Mouse (Mus musculus): Measurements from ENCODE around the gene Vps4a. TPM values are rescaled to one million over a fixed set of nuclear protein-coding genes. Genes with fewer than 3 reads are reported as not detected.

Gene Vps4a
- polyA plus RNA-seq, 1 experiment from 2014 or later: 48.5 TPM

- H3K27me3 ChIP-seq (ENCODE audit: control insufficient read depth, insufficient read depth, low read length): no peaks in the 10 kb centered on the region
- WGBS (ENCODE audit: insufficient replicate concordance): under 1% methylated on average over 33 of the region's 33 CpGs
- peak; percentile 33; the same call in 1 of the 2 replicates for ATAC-seq (replicated peaks; ENCODE audit: insufficient number of reproducible peaks, low FRiP score, low TSS enrichment)
- peak overlapping the region; percentile 75 for H3K4me3 ChIP-seq (ENCODE audit: low read depth, low read length)
- H3K4me2 ChIP-seq: peak overlapping the region; percentile 95
- 0 out of 2 replicates have a peak overlapping the region, but pooled peaks have one; percentile 41 for H3K27ac ChIP-seq (ENCODE audit: low read depth, low read length)
- H3K36me3 ChIP-seq (ENCODE audit: control insufficient read depth, insufficient read depth, low read length): peaks cover 14% of the 10 kb centered on the region
- peak overlapping the region; percentile 82 for H3K9ac ChIP-seq (ENCODE audit: low read depth, low read length)
- H3K9me3 ChIP-seq (replicated peaks; ENCODE audit: control insufficient read depth, low read length): no peaks in the 10 kb centered on the region
- H3K4me1 ChIP-seq (ENCODE audit: control insufficient read depth, insufficient read depth, low read length): peaks cover 12% of the 10 kb centered on the region
Observed at GRCm38 (mm10) chr8:107056973-107057369, 25.9 kb downstream of the Vps4a start.

- Histone ChIP-seq H3K36me3 (ENCODE audit: control insufficient read depth, insufficient read depth, low read length) (peaks cover 6% of the 10 kb centered on the region; the same call in 1 of the 2 replicates), H3K4me3 (ENCODE audit: low read depth, low read length) (no peak overlapping the region), H3K27ac (ENCODE audit: low read depth, low read length) (no peak overlapping the region), H3K4me1 (ENCODE audit: control insufficient read depth, insufficient read depth, low read length) (peaks cover 2% of the 10 kb centered on the region; the same call in 1 of the 2 replicates), H3K9me3 (replicated peaks; ENCODE audit: control insufficient read depth, low read length) (no peaks in the 10 kb centered on the region), H3K27me3 (ENCODE audit: control insufficient read depth, insufficient read depth, low read length) (no peaks in the 10 kb centered on the region), H3K9ac (ENCODE audit: low read depth, low read length) (no peak overlapping the region), H3K4me2 (no peak overlapping the region)
- 77% methylated on average over 1 of the region's 1 CpGs for WGBS (ENCODE audit: insufficient replicate concordance)
- ATAC-seq (replicated peaks; ENCODE audit: insufficient number of reproducible peaks, low FRiP score, low TSS enrichment): no peak
Observed at GRCm38 (mm10) chr8:107062613-107063012, 31.6 kb downstream of the Vps4a start.

GRCm38 (mm10) chr8:107065511-107066496 lies 34.8 kb downstream of the Vps4a start, which contains the start of gene Tmed6:
Tmed6 (minus strand) TSS chr8:107065644.
- 54% methylated on average over 17 of the region's 17 CpGs for WGBS (ENCODE audit: insufficient replicate concordance)
- no peaks in the 10 kb centered on the region for H3K4me1 ChIP-seq (ENCODE audit: control insufficient read depth, insufficient read depth, low read length)
- 0 out of 2 replicates have a peak, but pooled peaks have one; percentile 22 for ATAC-seq (replicated peaks; ENCODE audit: insufficient number of reproducible peaks, low FRiP score, low TSS enrichment)

GRCm38 (mm10) chr8:107073706-107074105 lies 42.7 kb downstream of the Vps4a start:
- 86% methylated on average over 4 of the region's 4 CpGs for WGBS (ENCODE audit: insufficient replicate concordance)
- Histone ChIP-seq H3K4me1 (ENCODE audit: control insufficient read depth, insufficient read depth, low read length) (0 out of 2 replicates have a peak, but pooled peaks cover 4% of the 10 kb centered on the region), H3K9ac (ENCODE audit: low read depth, low read length) (no peak overlapping the region), H3K9me3 (replicated peaks; ENCODE audit: control insufficient read depth, low read length) (no peaks in the 10 kb centered on the region), H3K27ac (ENCODE audit: low read depth, low read length) (no peak overlapping the region), H3K36me3 (ENCODE audit: control insufficient read depth, insufficient read depth, low read length) (peaks cover 30% of the 10 kb centered on the region), H3K4me2 (no peak overlapping the region), H3K4me3 (ENCODE audit: low read depth, low read length) (no peak overlapping the region), H3K27me3 (ENCODE audit: control insufficient read depth, insufficient read depth, low read length) (no peaks in the 10 kb centered on the region)
- ATAC-seq (replicated peaks; ENCODE audit: insufficient number of reproducible peaks, low FRiP score, low TSS enrichment): no peak

More at GRCm38 (mm10) chr8:107065511-107066496, 34.8 kb downstream of the Vps4a start, which contains the start of gene Tmed6:
- Histone ChIP-seq H3K9me3 (replicated peaks; ENCODE audit: control insufficient read depth, low read length) (no peaks in the 10 kb centered on the region), H3K27ac (ENCODE audit: low read depth, low read length) (no peak within 1 kb of the TSS), H3K4me3 (ENCODE audit: low read depth, low read length) (no peak within 1 kb of the TSS), H3K4me2 (no peak within 1 kb of the TSS), H3K9ac (ENCODE audit: low read depth, low read length) (no peak within 1 kb of the TSS), H3K27me3 (ENCODE audit: control insufficient read depth, insufficient read depth, low read length) (no peaks in the 10 kb centered on the region), H3K36me3 (ENCODE audit: control insufficient read depth, insufficient read depth, low read length) (no peaks in the 10 kb centered on the region)

- 77% methylated on average over 1 of the region's 1 CpGs for WGBS (ENCODE audit: insufficient replicate concordance)
- Histone ChIP-seq H3K9ac (ENCODE audit: low read depth, low read length) (no peak overlapping the region), H3K4me2 (no peak overlapping the region), H3K27ac (ENCODE audit: low read depth, low read length) (no peak overlapping the region), H3K36me3 (ENCODE audit: control insufficient read depth, insufficient read depth, low read length) (peaks cover 30% of the 10 kb centered on the region), H3K9me3 (replicated peaks; ENCODE audit: control insufficient read depth, low read length) (no peaks in the 10 kb centered on the region), H3K4me3 (ENCODE audit: low read depth, low read length) (no peak overlapping the region), H3K4me1 (ENCODE audit: control insufficient read depth, insufficient read depth, low read length) (0 out of 2 replicates have a peak, but pooled peaks cover 4% of the 10 kb centered on the region), H3K27me3 (ENCODE audit: control insufficient read depth, insufficient read depth, low read length) (no peaks in the 10 kb centered on the region)
- no peak for ATAC-seq (replicated peaks; ENCODE audit: insufficient number of reproducible peaks, low FRiP score, low TSS enrichment)
Observed at GRCm38 (mm10) chr8:107074128-107074527, 43.1 kb downstream of the Vps4a start.

- WGBS (ENCODE audit: insufficient replicate concordance): 84% methylated on average over 7 of the region's 7 CpGs
- Histone ChIP-seq H3K9ac (ENCODE audit: low read depth, low read length) (no peak overlapping the region), H3K27ac (ENCODE audit: low read depth, low read length) (no peak overlapping the region), H3K36me3 (ENCODE audit: control insufficient read depth, insufficient read depth, low read length) (peaks cover 40% of the 10 kb centered on the region), H3K4me3 (ENCODE audit: low read depth, low read length) (no peak overlapping the region), H3K9me3 (replicated peaks; ENCODE audit: control insufficient read depth, low read length) (no peaks in the 10 kb centered on the region), H3K27me3 (ENCODE audit: control insufficient read depth, insufficient read depth, low read length) (no peaks in the 10 kb centered on the region), H3K4me1 (ENCODE audit: control insufficient read depth, insufficient read depth, low read length) (0 out of 2 replicates have a peak, but pooled peaks cover 4% of the 10 kb centered on the region), H3K4me2 (no peak overlapping the region)
- no peak for ATAC-seq (replicated peaks; ENCODE audit: insufficient number of reproducible peaks, low FRiP score, low TSS enrichment)
Observed at GRCm38 (mm10) chr8:107076239-107076888, 45.3 kb downstream of the Vps4a start.

- H3K9me3 ChIP-seq (replicated peaks; ENCODE audit: control insufficient read depth, low read length): no peaks in the 10 kb centered on the region
- peaks cover 41% of the 10 kb centered on the region for H3K36me3 ChIP-seq (ENCODE audit: control insufficient read depth, insufficient read depth, low read length)
- ATAC-seq (replicated peaks; ENCODE audit: insufficient number of reproducible peaks, low FRiP score, low TSS enrichment): no peak
- no peaks in the 10 kb centered on the region for H3K27me3 ChIP-seq (ENCODE audit: control insufficient read depth, insufficient read depth, low read length)
- H3K4me2 ChIP-seq: no peak overlapping the region
- H3K9ac ChIP-seq (ENCODE audit: low read depth, low read length): no peak overlapping the region
- 98% methylated on average over 17 of the region's 17 CpGs for WGBS (ENCODE audit: insufficient replicate concordance)
- H3K4me1 ChIP-seq (ENCODE audit: control insufficient read depth, insufficient read depth, low read length): no peaks in the 10 kb centered on the region
- H3K27ac ChIP-seq (ENCODE audit: low read depth, low read length): no peak overlapping the region
- H3K4me3 ChIP-seq (ENCODE audit: low read depth, low read length): no peak overlapping the region
Observed at GRCm38 (mm10) chr8:107085358-107085757, 54.3 kb downstream of the Vps4a start.

- Histone ChIP-seq H3K27me3 (ENCODE audit: control insufficient read depth, insufficient read depth, low read length) (no peaks in the 10 kb centered on the region), H3K36me3 (ENCODE audit: control insufficient read depth, insufficient read depth, low read length) (peaks cover 36% of the 10 kb centered on the region), H3K4me1 (ENCODE audit: control insufficient read depth, insufficient read depth, low read length) (no peaks in the 10 kb centered on the region), H3K9ac (ENCODE audit: low read depth, low read length) (no peak overlapping the region), H3K4me3 (ENCODE audit: low read depth, low read length) (no peak overlapping the region), H3K4me2 (no peak overlapping the region), H3K27ac (ENCODE audit: low read depth, low read length) (no peak overlapping the region), H3K9me3 (replicated peaks; ENCODE audit: control insufficient read depth, low read length) (no peaks in the 10 kb centered on the region)
- no peak for ATAC-seq (replicated peaks; ENCODE audit: insufficient number of reproducible peaks, low FRiP score, low TSS enrichment)
- 89% methylated on average over 5 of the region's 5 CpGs for WGBS (ENCODE audit: insufficient replicate concordance)
Observed at GRCm38 (mm10) chr8:107086018-107086417, 55.0 kb downstream of the Vps4a start.

Data from heart, embryonic 11.5 days (tissue).